Comparison of ENCODE assay signal across 19 mouse cellular contexts in the genomic region with DNA sequence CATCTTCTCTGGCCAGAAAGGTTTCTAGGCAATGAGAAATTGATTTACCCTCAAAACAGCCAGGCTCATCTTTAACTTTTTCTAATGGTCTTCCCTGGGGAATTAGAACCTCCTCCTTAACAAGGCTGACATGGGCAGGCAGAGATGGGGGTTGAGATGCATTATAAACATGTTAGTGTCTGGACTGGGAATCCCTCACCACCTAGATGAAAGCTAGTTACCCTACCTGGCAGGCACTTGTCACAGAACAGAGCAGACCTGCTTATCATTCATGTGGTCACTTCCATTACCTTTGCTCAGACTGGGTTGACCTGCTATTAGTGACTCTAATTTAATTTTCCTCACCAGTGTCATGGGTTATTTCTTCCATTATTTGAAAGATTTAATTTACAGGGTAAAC.
DNase-seq lines count a peak whose midpoint lies in the region; ATAC-seq and TF ChIP-seq lines count a peak whose summit lies in the region.
"Had no signal": no experiment of that assay in that cellular context is flagged by ENCODE, and none has a peak within 500 bp of the region (broad histone marks: within the 10 kb centered on the region; RNA-seq: fewer than 3 reads in every experiment).

No protein-coding gene starts in this region.

- no peak overlapping the region for H3K27ac ChIP-seq in midbrain, embryonic 12.5 days (replicated peaks)
- no peak overlapping the region for H3K27ac ChIP-seq in midbrain, postnatal 0 days (ENCODE audit: low read depth, low read length)
- no peak overlapping the region for H3K27ac ChIP-seq in midbrain, embryonic 14.5 days (replicated peaks; ENCODE audit: low read depth, low read length)
- no peak overlapping the region for H3K27ac ChIP-seq in midbrain, embryonic 16.5 days (ENCODE audit: low read length)
- H3K27ac ChIP-seq: embryonic facial prominence, embryonic 10.5 days; embryonic facial prominence, embryonic 12.5 days; forebrain, embryonic 13.5 days; forebrain, embryonic 15.5 days had no signal

- peak; percentile 60; the same call in 1 of the 2 replicates for ATAC-seq in midbrain, embryonic 12.5 days (ENCODE audit: low FRiP score, low read depth)
- ATAC-seq in midbrain, postnatal 0 days (ENCODE audit: low FRiP score): no peak
- peak; percentile 46; the same call in 1 of the 2 replicates for ATAC-seq in midbrain, embryonic 14.5 days (ENCODE audit: low FRiP score, low TSS enrichment)
- ATAC-seq in midbrain, embryonic 16.5 days: no peak
- ATAC-seq in megakaryocyte-erythroid progenitor cell, adult 5-6 weeks (replicated peaks; ENCODE audit: low FRiP score, low TSS enrichment, poor library complexity, severe bottlenecking): no peak
- ATAC-seq: forebrain, embryonic 13.5 days; forebrain, embryonic 15.5 days had no signal

- DNase-seq in midbrain, postnatal 0 days (ENCODE audit: low spot score): no peak
- peak; percentile 24 for DNase-seq in midbrain, embryonic 14.5 days
- peak; percentile 3 for DNase-seq in retina, embryonic 14.5 days (ENCODE audit: low spot score)
- no peak for DNase-seq in retina, postnatal 1 day
- DNase-seq: adrenal gland, adult 2 months; adrenal gland, postnatal 10 days; adrenal gland, postnatal 25 days; cerebellum, adult 11-12 months; cerebellum, adult 2 months; cerebellum, adult 9-10 months; cerebellum, postnatal 10 days; cerebellum, postnatal 25 days had no signal

- no peak for TF ChIP-seq CTCF in midbrain, postnatal 0 days (IDR thresholded peaks at IDR 0.05)

- no peaks in the 10 kb centered on the region for H3K27me3 ChIP-seq in midbrain, embryonic 12.5 days
- H3K27me3 ChIP-seq in midbrain, postnatal 0 days (ENCODE audit: insufficient read depth, low read length): no peaks in the 10 kb centered on the region
- H3K27me3 ChIP-seq in midbrain, embryonic 14.5 days (ENCODE audit: control insufficient read depth, insufficient read depth, low read length): no peaks in the 10 kb centered on the region
- H3K27me3 ChIP-seq in midbrain, embryonic 16.5 days (ENCODE audit: control insufficient read depth, insufficient read depth, low read depth, low read length): no peaks in the 10 kb centered on the region
- H3K27me3 ChIP-seq: embryonic facial prominence, embryonic 12.5 days; forebrain, embryonic 13.5 days; forebrain, embryonic 15.5 days had no signal

- H3K36me3 ChIP-seq in midbrain, embryonic 12.5 days: no peaks in the 10 kb centered on the region
- H3K36me3 ChIP-seq in midbrain, postnatal 0 days (ENCODE audit: insufficient read depth, low read length): no peaks in the 10 kb centered on the region
- no peaks in the 10 kb centered on the region for H3K36me3 ChIP-seq in midbrain, embryonic 14.5 days (ENCODE audit: control insufficient read depth, insufficient read depth, low read length)
- H3K36me3 ChIP-seq in midbrain, embryonic 16.5 days (ENCODE audit: control insufficient read depth, insufficient read depth, low read length): no peaks in the 10 kb centered on the region
- H3K36me3 ChIP-seq: embryonic facial prominence, embryonic 10.5 days; embryonic facial prominence, embryonic 12.5 days; forebrain, embryonic 15.5 days had no signal

- H3K4me1 ChIP-seq in midbrain, embryonic 12.5 days: no peaks in the 10 kb centered on the region
- no peaks in the 10 kb centered on the region for H3K4me1 ChIP-seq in midbrain, postnatal 0 days (ENCODE audit: insufficient read depth, low read length)
- no peaks in the 10 kb centered on the region for H3K4me1 ChIP-seq in midbrain, embryonic 14.5 days (ENCODE audit: control insufficient read depth, insufficient read depth, low read length)
- H3K4me1 ChIP-seq in midbrain, embryonic 16.5 days (ENCODE audit: control insufficient read depth, insufficient read depth, low read length): peaks cover 2% of the 10 kb centered on the region; the same call in 1 of the 2 replicates
- H3K4me1 ChIP-seq: embryonic facial prominence, embryonic 10.5 days; embryonic facial prominence, embryonic 12.5 days; forebrain, embryonic 13.5 days; forebrain, embryonic 15.5 days had no signal

- H3K9ac ChIP-seq in midbrain, embryonic 12.5 days (replicated peaks): no peak overlapping the region
- H3K9ac ChIP-seq in midbrain, postnatal 0 days (replicated peaks; ENCODE audit: low read length, poor library complexity, severe bottlenecking): no peak overlapping the region
- H3K9ac ChIP-seq in midbrain, embryonic 14.5 days (replicated peaks; ENCODE audit: low read length): no peak overlapping the region
- no peak overlapping the region for H3K9ac ChIP-seq in midbrain, embryonic 16.5 days (ENCODE audit: low read depth, low read length)
- H3K9ac ChIP-seq: embryonic facial prominence, embryonic 12.5 days; forebrain, embryonic 13.5 days; forebrain, embryonic 15.5 days had no signal

- H3K9me3 ChIP-seq in midbrain, embryonic 12.5 days: no peaks in the 10 kb centered on the region
- H3K9me3 ChIP-seq in midbrain, postnatal 0 days (ENCODE audit: low read length): no peaks in the 10 kb centered on the region
- H3K9me3 ChIP-seq in midbrain, embryonic 14.5 days (ENCODE audit: control insufficient read depth, low read length): no peaks in the 10 kb centered on the region
- H3K9me3 ChIP-seq in midbrain, embryonic 16.5 days (replicated peaks; ENCODE audit: control insufficient read depth, low read length, poor library complexity, severe bottlenecking): no peaks in the 10 kb centered on the region
- H3K9me3 ChIP-seq: embryonic facial prominence, embryonic 10.5 days; embryonic facial prominence, embryonic 12.5 days; forebrain, embryonic 13.5 days; forebrain, embryonic 15.5 days had no signal

- H3K4me3 ChIP-seq in midbrain, embryonic 12.5 days: no peak overlapping the region
- no peak overlapping the region for H3K4me3 ChIP-seq in midbrain, postnatal 0 days (ENCODE audit: low read depth, low read length)
- H3K4me3 ChIP-seq in midbrain, embryonic 14.5 days (replicated peaks; ENCODE audit: low read depth, low read length): no peak overlapping the region
- no peak overlapping the region for H3K4me3 ChIP-seq in midbrain, embryonic 16.5 days (ENCODE audit: low read depth, low read length)
- H3K4me3 ChIP-seq: embryonic facial prominence, embryonic 10.5 days; embryonic facial prominence, embryonic 12.5 days; forebrain, embryonic 13.5 days; forebrain, embryonic 15.5 days had no signal

- H3K4me2 ChIP-seq in midbrain, embryonic 12.5 days (replicated peaks): no peak overlapping the region
- no peak overlapping the region for H3K4me2 ChIP-seq in midbrain, postnatal 0 days (ENCODE audit: low read depth, low read length, poor library complexity, severe bottlenecking)
- no peak overlapping the region for H3K4me2 ChIP-seq in midbrain, embryonic 14.5 days (ENCODE audit: low read length)
- H3K4me2 ChIP-seq in midbrain, embryonic 16.5 days (ENCODE audit: low read length): no peak overlapping the region
- H3K4me2 ChIP-seq: embryonic facial prominence, embryonic 12.5 days; forebrain, embryonic 13.5 days; forebrain, embryonic 15.5 days had no signal

Comparison
In these comparisons a context has a peak if more than half of its experiments do, and no peak if none do; other contexts are left out.
1. ATAC-seq: peak in midbrain, embryonic 12.5 days (single experiment) and midbrain, embryonic 14.5 days (single experiment); none in midbrain, postnatal 0 days (single experiment), midbrain, embryonic 16.5 days (single experiment) and megakaryocyte-erythroid progenitor cell, adult 5-6 weeks (single experiment).
2. DNase-seq: peak in midbrain, embryonic 14.5 days (single experiment) and retina, embryonic 14.5 days (single experiment); none in midbrain, postnatal 0 days (single experiment) and retina, postnatal 1 day (single experiment).